Mouse (Mus musculus): ENCODE measurements around the gene Tgfbi. TPM values are rescaled to one million over a fixed set of nuclear protein-coding genes. Genes with fewer than 3 reads are reported as not detected.

The Tgfbi gene
- polyA plus RNA-seq, 1 experiment from 2014 or later, result 65.4 TPM

DNA sequence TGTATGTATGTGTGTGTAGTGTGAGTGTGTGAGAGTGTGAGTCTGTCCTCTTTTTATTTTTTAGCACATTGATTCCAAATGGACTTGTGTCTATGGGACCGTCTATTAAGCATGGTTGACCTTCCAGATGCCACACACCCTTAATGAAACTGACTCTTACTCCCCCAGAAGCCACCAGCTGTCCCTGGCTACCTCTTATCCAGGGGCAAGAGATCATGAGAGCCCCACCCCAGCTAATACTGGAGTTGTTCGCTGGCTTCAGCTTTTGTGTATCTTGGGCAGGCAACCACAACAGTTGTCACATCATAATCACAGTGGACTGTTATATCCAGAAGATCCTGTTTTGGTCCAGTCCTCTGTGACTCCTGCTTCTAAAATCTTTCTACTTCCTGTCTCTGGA lies 40.7 kb downstream of the Tgfbi start:
- H3K27ac ChIP-seq (replicated peaks), result 0 out of 2 replicates have a peak overlapping the region, but pooled peaks have one; percentile 19
- no peaks in the 10 kb centered on the region for H3K9me3 ChIP-seq
- no peaks in the 10 kb centered on the region for H3K36me3 ChIP-seq (replicated peaks)
- H3K4me1 ChIP-seq, result peaks cover 55% of the 10 kb centered on the region
- WGBS, result 85% methylated on average over 2 of the region's 2 CpGs
- no peaks in the 10 kb centered on the region for H3K27me3 ChIP-seq (replicated peaks; ENCODE audit: low read depth, poor library complexity, severe bottlenecking)
- no peak overlapping the region for H3K4me3 ChIP-seq
- no peak for DNase-seq (ENCODE audit: low spot score)

DNA sequence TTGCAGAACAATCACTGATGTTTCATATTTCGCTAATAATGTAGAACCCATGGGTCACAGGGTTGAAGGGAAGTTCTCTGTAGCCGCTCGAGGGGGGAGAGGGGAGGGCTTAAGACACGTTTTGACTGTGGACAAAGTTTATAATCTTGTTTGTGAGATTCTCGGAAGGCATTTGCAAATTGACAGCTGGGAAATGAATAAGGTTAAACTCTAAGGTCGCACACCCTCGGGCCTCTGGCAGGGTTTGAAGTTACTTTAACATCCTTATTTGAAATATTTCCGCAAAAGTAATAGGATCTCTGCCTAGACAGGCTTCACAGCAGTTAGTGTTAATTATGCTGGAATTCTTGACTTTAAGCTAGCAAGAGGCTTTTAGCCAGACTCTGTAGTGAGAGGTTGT lies 43.1 kb downstream of the Tgfbi start:
- peak; percentile 53 for DNase-seq (ENCODE audit: low spot score)
- no peaks in the 10 kb centered on the region for H3K36me3 ChIP-seq (replicated peaks)
- no peaks in the 10 kb centered on the region for H3K27me3 ChIP-seq (replicated peaks; ENCODE audit: low read depth, poor library complexity, severe bottlenecking)
- H3K27ac ChIP-seq (replicated peaks), result peak overlapping the region; percentile 75
- no peaks in the 10 kb centered on the region for H3K9me3 ChIP-seq
- peaks cover 66% of the 10 kb centered on the region for H3K4me1 ChIP-seq
- no peak overlapping the region for H3K4me3 ChIP-seq
- 27% methylated on average over 8 of the region's 8 CpGs for WGBS

DNA sequence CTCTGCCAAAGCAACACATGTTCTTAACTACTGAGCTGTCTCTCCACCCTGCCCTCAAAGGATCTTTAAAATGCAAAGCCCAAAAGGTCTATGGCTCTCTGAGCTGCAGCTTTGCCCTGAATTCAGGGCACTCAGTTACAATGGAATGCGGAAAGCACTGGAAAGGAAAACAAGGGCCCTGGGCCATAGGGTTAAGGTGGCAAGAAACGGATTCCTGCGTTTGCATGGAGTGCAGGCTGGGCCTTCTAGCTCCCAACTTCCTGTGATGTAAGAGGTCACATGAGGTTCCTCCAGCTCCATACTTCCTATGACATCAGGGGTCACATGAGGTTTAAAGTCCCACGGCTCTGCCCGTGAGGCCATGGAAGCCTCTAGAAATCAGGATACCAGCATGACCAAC lies 44.9 kb downstream of the Tgfbi start:
- no peaks in the 10 kb centered on the region for H3K36me3 ChIP-seq (replicated peaks)
- H3K4me3 ChIP-seq, result no peak overlapping the region
- peaks cover 56% of the 10 kb centered on the region for H3K4me1 ChIP-seq
- 74% methylated on average over 5 of the region's 5 CpGs for WGBS
- peak overlapping the region; percentile 75 for H3K27ac ChIP-seq (replicated peaks)
- no peak for DNase-seq (ENCODE audit: low spot score)
- no peaks in the 10 kb centered on the region for H3K9me3 ChIP-seq
- H3K27me3 ChIP-seq (replicated peaks; ENCODE audit: low read depth, poor library complexity, severe bottlenecking), result no peaks in the 10 kb centered on the region

DNA sequence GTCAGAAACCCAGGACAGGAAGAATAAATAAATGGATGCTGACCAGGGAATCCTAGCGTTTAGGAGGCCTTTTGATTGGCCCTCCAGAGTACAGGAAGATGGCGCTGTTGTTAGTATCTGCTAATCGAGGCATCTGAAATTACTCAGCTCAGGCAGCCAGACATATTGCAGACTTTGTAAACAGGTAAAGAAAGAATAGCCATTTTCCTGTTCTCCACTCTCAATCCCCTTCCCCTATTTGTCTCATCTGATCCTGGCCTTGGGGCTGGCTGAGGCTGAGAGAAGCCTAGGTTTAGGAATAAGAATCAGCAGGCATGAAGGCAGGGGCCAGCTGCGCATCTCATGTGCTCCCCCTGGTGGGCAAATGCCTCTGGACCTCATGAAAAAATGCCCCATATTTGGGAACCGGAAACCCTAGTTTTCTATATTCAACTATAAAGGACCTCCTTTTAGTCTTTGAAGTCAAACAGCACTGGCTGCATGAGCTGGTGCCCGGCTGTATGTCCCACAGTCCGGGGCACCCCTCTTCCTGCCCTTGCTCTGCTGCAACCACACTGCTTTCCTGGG lies 48.7 kb downstream of the Tgfbi start:
- no peaks in the 10 kb centered on the region for H3K9me3 ChIP-seq
- peak; percentile 84 for DNase-seq (ENCODE audit: low spot score)
- H3K4me1 ChIP-seq, result peaks cover 52% of the 10 kb centered on the region
- H3K27me3 ChIP-seq (replicated peaks; ENCODE audit: low read depth, poor library complexity, severe bottlenecking), result no peaks in the 10 kb centered on the region
- H3K4me3 ChIP-seq, result no peak overlapping the region
- WGBS, result 40% methylated on average over 7 of the region's 7 CpGs
- H3K27ac ChIP-seq (replicated peaks), result peak overlapping the region; percentile 52
- H3K36me3 ChIP-seq (replicated peaks), result no peaks in the 10 kb centered on the region

DNA sequence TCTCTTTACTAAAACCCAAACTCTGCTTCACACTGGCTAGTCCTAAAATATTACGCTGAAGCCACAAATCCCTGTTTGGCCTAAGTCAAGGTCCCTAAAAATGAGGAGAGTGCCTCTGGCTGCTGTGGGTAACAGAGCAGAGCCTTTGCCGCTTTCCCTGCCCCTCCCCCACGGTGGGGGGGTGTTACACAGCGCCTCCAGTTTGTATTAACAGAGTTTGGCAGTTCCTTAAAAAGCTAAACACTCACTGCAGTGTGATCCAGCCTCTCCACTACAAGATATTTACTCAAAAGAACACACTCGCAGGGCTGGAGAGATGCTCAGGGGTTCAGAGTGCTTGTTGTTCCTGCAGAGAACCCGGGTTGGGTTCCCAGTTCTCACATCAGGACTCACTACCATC lies 49.6 kb downstream of the Tgfbi start:
- Histone ChIP-seq H3K27me3 (replicated peaks; ENCODE audit: low read depth, poor library complexity, severe bottlenecking) (no peaks in the 10 kb centered on the region), H3K4me1 (peaks cover 51% of the 10 kb centered on the region), H3K9me3 (no peaks in the 10 kb centered on the region), H3K27ac (replicated peaks) (no peak overlapping the region), H3K36me3 (replicated peaks) (no peaks in the 10 kb centered on the region), H3K4me3 (no peak overlapping the region)
- WGBS, result 72% methylated on average over 6 of the region's 6 CpGs
- no peak for DNase-seq (ENCODE audit: low spot score)

DNA sequence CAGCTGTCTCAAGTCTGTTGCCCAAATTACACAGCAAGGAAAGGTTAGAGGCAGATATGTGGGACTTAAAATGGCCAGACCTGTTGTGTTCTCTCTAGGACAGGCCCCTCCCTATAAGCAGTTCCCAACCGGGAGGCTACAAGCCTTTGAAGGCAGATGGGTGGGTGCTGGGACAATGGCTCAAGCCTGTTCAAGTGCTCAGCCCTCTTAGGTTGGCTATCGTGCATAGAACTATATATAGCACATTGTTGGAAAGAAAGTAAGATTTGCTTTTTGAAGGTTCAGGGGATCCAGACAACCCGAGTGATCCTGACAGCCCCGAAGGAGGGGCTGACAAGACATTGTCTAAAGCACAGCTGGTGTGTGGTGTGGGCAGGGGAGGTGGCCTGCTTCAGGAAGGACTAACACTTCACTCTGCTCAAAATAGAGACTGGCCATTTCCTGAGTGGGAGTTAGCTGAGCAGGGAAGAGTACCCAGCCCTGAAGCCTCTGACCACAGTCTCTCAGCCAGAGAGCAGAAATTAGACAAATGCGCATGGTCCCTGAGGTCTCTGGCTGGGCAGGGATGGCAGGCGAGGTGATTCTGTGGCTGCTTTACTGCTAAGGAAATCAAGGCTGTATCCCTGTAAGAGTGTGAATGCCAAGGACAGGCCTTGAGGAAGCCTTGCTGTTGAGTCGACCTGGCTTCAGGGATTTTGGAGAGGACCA lies 52.7 kb downstream of the Tgfbi start:
- H3K27ac ChIP-seq (replicated peaks), result peak overlapping the region; percentile 52
- 74% methylated on average over 7 of the region's 7 CpGs for WGBS

DNA sequence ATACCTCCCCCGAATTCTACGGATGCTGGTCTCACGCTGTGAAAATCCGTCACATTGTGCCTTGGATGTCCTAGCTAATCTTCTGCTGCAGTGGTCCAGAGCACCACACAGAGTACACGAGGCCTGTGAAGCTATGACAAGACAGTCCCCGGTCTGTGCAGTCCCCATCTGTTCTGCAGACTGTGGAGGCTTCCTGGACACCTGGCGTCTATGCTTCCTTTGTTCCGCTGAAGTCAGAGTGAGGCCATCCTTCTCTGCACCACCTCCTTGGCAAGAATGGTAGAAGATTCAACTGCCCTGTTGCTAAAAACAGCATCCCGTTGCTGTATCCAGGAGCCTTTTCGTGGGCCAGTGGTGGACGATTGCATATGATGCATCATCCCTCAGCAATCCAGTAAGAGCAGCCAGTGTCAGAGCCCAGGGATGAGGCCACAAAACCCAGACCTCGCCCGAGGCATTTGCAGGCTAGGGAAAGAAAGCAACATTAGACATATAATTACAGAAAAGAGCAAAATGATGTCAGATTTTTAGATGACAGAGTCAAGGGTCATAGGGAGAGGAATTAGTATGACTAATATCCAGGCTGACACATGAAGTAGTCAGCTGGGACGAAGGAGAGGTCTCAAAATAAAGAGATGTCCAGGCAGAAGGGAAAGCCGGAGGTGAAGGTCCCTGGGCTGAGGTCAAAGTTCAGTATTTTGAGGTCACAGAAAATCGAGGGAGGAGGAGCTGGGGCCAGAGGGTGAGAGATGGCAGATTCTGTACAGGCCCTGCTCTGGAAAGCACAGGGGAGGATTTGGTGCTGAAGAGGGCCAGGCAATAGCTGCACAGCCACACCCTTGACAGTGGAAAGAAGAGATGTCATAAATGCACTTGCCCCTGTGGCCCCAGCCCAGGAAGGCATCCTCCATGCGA lies 55.2 kb downstream of the Tgfbi start:
- 59% methylated on average over 17 of the region's 17 CpGs for WGBS
- no peaks in the 10 kb centered on the region for H3K9me3 ChIP-seq
- peak overlapping the region; percentile 66 for H3K27ac ChIP-seq (replicated peaks)
- no peaks in the 10 kb centered on the region for H3K27me3 ChIP-seq (replicated peaks; ENCODE audit: low read depth, poor library complexity, severe bottlenecking)
- peaks cover 37% of the 10 kb centered on the region for H3K4me1 ChIP-seq
- DNase-seq (ENCODE audit: low spot score), result no peak
- H3K36me3 ChIP-seq (replicated peaks), result no peaks in the 10 kb centered on the region
- no peak overlapping the region for H3K4me3 ChIP-seq

More for the DNA sequence above, 52.7 kb downstream of the Tgfbi start:
- no peak for DNase-seq (ENCODE audit: low spot score)
- Histone ChIP-seq H3K9me3 (no peaks in the 10 kb centered on the region), H3K36me3 (replicated peaks) (no peaks in the 10 kb centered on the region), H3K4me1 (peaks cover 45% of the 10 kb centered on the region), H3K4me3 (no peak overlapping the region), H3K27me3 (replicated peaks; ENCODE audit: low read depth, poor library complexity, severe bottlenecking) (no peaks in the 10 kb centered on the region)

DNA sequence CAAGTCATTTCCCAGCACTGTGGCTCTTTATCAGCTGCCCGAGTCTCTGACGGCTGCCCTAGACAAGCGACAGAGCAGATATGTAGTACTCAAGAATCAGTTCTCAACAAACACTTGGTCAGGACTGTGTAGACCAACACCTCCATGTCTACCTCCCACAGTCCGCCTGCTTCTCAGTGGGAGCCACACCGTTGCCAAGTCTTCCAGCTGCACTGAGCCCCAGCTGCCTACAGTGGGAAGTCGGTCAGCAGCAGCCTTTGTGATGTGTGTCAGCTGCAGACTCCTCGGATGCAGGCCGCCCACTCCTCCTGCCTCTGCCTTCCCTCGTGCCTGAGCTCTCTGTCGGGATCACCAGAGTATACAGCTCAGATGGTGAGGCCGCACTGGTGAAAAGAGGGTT lies 61.9 kb downstream of the Tgfbi start:
- H3K27me3 ChIP-seq (replicated peaks; ENCODE audit: low read depth, poor library complexity, severe bottlenecking), result no peaks in the 10 kb centered on the region
- H3K4me3 ChIP-seq, result no peak overlapping the region
- DNase-seq (ENCODE audit: low spot score), result no peak
- no peaks in the 10 kb centered on the region for H3K9me3 ChIP-seq
- no peaks in the 10 kb centered on the region for H3K36me3 ChIP-seq (replicated peaks)
- H3K27ac ChIP-seq (replicated peaks), result no peak overlapping the region
- peaks cover 25% of the 10 kb centered on the region for H3K4me1 ChIP-seq
- WGBS, result 75% methylated on average over 11 of the region's 11 CpGs

DNA sequence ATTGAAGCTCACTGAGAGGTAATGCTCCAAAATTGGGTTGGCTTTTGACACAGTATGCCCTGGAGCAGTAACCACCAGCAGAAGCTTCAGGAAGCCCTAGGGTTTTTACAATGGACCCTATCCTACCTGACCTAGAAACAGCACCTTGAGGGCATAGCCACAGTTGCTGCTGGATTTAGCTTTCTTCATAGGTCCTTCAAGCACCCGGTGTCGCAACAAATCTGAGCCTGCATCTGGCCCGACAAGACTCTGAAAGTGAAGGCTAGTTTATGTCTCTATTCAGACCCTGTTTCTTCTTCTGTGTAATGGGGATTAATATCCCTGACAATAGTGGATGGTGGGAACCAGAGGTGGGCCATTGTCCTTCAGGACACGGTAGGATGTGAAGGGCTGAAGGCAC lies 68.4 kb downstream of the Tgfbi start:
- peak overlapping the region; percentile 55; the same call in 1 of the 2 replicates for H3K27ac ChIP-seq (replicated peaks)

DNA sequence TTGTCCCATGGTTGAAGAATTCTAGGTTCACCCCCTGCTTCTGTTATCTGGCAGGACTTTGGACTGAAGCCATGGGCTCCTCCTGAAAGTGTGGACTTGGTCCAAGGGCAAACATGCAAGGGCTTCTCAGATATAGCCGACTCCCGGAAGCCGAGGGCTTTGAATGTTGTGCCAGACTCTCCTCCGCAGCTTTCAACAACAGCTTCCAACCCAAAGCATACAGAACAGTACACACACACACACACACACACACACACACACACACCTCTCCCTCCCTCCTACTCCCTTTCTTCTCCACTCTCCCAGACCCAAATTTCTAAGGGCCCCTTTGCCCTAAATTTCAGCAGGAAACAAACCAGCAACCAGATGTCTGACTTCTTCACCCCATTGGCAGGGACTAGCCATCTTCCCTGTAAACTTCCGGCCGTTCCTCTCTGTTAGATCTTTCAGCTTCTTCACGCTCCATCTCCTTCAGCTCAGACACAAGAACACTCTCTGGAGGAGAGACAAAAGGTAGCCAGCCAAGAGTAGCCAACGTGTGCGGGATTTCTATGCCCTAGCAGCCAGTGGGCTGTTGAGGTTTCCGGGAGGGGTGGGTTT lies 69.0 kb downstream of the Tgfbi start:
- no peaks in the 10 kb centered on the region for H3K27me3 ChIP-seq (replicated peaks; ENCODE audit: low read depth, poor library complexity, severe bottlenecking)
- H3K4me3 ChIP-seq, result 0 out of 2 replicates have a peak overlapping the region, but pooled peaks have one; percentile 13
- 57% methylated on average over 10 of the region's 10 CpGs for WGBS
- DNase-seq (ENCODE audit: low spot score), result no peak
- H3K9me3 ChIP-seq, result no peaks in the 10 kb centered on the region
- no peaks in the 10 kb centered on the region for H3K36me3 ChIP-seq (replicated peaks)
- H3K27ac ChIP-seq (replicated peaks), result peak overlapping the region; percentile 55
- peaks cover 41% of the 10 kb centered on the region for H3K4me1 ChIP-seq

More for the DNA sequence above, 68.4 kb downstream of the Tgfbi start:
- 83% methylated on average over 4 of the region's 4 CpGs for WGBS
- H3K9me3 ChIP-seq, result no peaks in the 10 kb centered on the region
- peaks cover 41% of the 10 kb centered on the region for H3K4me1 ChIP-seq
- H3K27me3 ChIP-seq (replicated peaks; ENCODE audit: low read depth, poor library complexity, severe bottlenecking), result no peaks in the 10 kb centered on the region
- no peak overlapping the region for H3K4me3 ChIP-seq
- H3K36me3 ChIP-seq (replicated peaks), result no peaks in the 10 kb centered on the region
- no peak for DNase-seq (ENCODE audit: low spot score)

DNA sequence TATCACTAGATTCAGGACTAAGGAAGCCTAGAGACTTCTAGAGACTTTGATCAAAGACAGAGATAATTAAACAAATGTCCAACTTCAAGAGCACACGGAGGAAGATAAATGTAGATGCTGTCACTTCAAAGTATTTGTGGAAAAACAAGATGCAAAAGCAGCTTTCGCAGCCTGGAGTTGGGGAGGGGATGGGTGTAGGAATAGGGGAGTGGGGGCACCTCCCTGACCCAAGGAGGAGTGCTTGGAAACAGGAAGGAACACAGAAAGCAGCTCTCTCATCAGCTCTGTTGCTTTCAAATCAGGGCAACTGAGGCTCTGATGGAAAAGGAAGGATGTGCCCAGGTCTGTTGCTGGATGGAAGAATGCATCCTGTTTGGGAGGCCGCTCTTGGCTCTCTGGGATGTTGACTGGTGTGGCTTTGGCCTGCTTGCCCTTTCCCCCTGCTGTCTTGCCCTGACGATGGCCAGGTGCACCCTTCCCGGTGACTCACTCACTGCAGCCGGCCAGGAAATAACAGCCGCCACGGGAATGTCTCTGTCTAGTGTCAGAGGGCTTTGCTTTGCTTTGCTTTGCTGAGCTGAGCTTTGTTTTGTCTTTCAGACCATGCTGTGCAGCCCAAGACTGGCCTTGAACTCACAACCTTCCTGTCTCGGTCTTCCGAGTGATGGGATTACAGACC lies 69.6 kb downstream of the Tgfbi start:
- Histone ChIP-seq H3K27ac (replicated peaks) (peak overlapping the region; percentile 55; the same call in 1 of the 2 replicates), H3K27me3 (replicated peaks; ENCODE audit: low read depth, poor library complexity, severe bottlenecking) (no peaks in the 10 kb centered on the region), H3K4me3 (0 out of 2 replicates have a peak overlapping the region, but pooled peaks have one; percentile 13), H3K9me3 (no peaks in the 10 kb centered on the region), H3K4me1 (peaks cover 38% of the 10 kb centered on the region), H3K36me3 (replicated peaks) (no peaks in the 10 kb centered on the region)
- 63% methylated on average over 10 of the region's 10 CpGs for WGBS
- DNase-seq (ENCODE audit: low spot score), result peak; percentile 59

DNA sequence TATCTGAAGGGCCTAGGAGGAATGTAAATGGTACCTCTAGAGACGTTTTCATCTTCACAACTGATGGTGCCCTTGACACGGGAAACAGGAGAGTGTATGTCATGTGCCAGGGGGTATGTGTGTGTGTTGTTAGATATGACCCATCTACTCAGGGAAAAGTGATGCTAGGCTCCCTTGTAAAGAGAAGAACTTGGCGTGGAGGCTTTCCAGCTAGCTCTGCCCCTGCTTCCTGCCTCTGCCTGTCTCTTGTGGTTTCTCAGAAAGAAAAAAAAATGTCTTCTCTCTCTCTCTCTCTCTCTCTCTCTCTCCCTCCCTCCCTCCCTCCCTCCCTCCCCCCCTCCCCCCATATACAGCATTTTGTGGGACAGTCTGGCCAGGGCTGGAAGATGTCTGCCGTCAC lies 72.6 kb downstream of the Tgfbi start:
- H3K4me3 ChIP-seq, result no peak overlapping the region

More for the DNA sequence above, 72.6 kb downstream of the Tgfbi start:
- no peak overlapping the region for H3K27ac ChIP-seq (replicated peaks)
- no peaks in the 10 kb centered on the region for H3K36me3 ChIP-seq (replicated peaks)
- H3K4me1 ChIP-seq, result peaks cover 31% of the 10 kb centered on the region
- no peaks in the 10 kb centered on the region for H3K9me3 ChIP-seq
- no peaks in the 10 kb centered on the region for H3K27me3 ChIP-seq (replicated peaks; ENCODE audit: low read depth, poor library complexity, severe bottlenecking)
- no peak for DNase-seq (ENCODE audit: low spot score)
- 78% methylated on average over 4 of the region's 4 CpGs for WGBS
